Mouse (Mus musculus): ENCODE data around the gene Tfec. TPM values are rescaled to one million over a fixed set of nuclear protein-coding genes. Genes with fewer than 3 reads are reported as not detected.

Gene Tfec
- polyA plus RNA-seq, 1 experiment from 2014 or later, result 0.45 TPM

GRCm38 (mm10) chr6:16821985-16822384 is 76.3 kb downstream of the Tfec start:
- ATAC-seq, result no peak
- H3K27ac ChIP-seq (ENCODE audit: low read length), result no peak overlapping the region
- no peak overlapping the region for H3K4me2 ChIP-seq (ENCODE audit: low read length)
- H3K9ac ChIP-seq (ENCODE audit: low read depth, low read length), result no peak overlapping the region
- H3K4me1 ChIP-seq (ENCODE audit: control insufficient read depth, insufficient read depth, low read length), result no peaks in the 10 kb centered on the region
- WGBS, result 83% methylated on average over 1 of the region's 1 CpGs
- no peaks in the 10 kb centered on the region for H3K9me3 ChIP-seq (replicated peaks; ENCODE audit: control insufficient read depth, low read length, poor library complexity, severe bottlenecking)
- no peaks in the 10 kb centered on the region for H3K27me3 ChIP-seq (ENCODE audit: control insufficient read depth, insufficient read depth, low read depth, low read length)
- H3K4me3 ChIP-seq (ENCODE audit: low read depth, low read length), result no peak overlapping the region
- no peaks in the 10 kb centered on the region for H3K36me3 ChIP-seq (ENCODE audit: control insufficient read depth, insufficient read depth, low read length)

GRCm38 (mm10) chr6:16806302-16806701 is 91.9 kb downstream of the Tfec start:
- 97% methylated on average over 1 of the region's 1 CpGs for WGBS
- no peaks in the 10 kb centered on the region for H3K36me3 ChIP-seq (ENCODE audit: control insufficient read depth, insufficient read depth, low read length)
- H3K4me1 ChIP-seq (ENCODE audit: control insufficient read depth, insufficient read depth, low read length), result no peaks in the 10 kb centered on the region
- no peak overlapping the region for H3K9ac ChIP-seq (ENCODE audit: low read depth, low read length)
- H3K9me3 ChIP-seq (replicated peaks; ENCODE audit: control insufficient read depth, low read length, poor library complexity, severe bottlenecking), result no peaks in the 10 kb centered on the region
- H3K4me2 ChIP-seq (ENCODE audit: low read length), result no peak overlapping the region
- H3K27ac ChIP-seq (ENCODE audit: low read length), result no peak overlapping the region
- H3K4me3 ChIP-seq (ENCODE audit: low read depth, low read length), result no peak overlapping the region
- ATAC-seq, result no peak
- H3K27me3 ChIP-seq (ENCODE audit: control insufficient read depth, insufficient read depth, low read depth, low read length), result no peaks in the 10 kb centered on the region

GRCm38 (mm10) chr6:16797669-16798068 is 100.6 kb downstream of the Tfec start:
- Histone ChIP-seq H3K36me3 (ENCODE audit: control insufficient read depth, insufficient read depth, low read length) (no peaks in the 10 kb centered on the region), H3K27ac (ENCODE audit: low read length) (no peak overlapping the region), H3K9ac (ENCODE audit: low read depth, low read length) (no peak overlapping the region), H3K27me3 (ENCODE audit: control insufficient read depth, insufficient read depth, low read depth, low read length) (no peaks in the 10 kb centered on the region), H3K9me3 (replicated peaks; ENCODE audit: control insufficient read depth, low read length, poor library complexity, severe bottlenecking) (no peaks in the 10 kb centered on the region), H3K4me3 (ENCODE audit: low read depth, low read length) (no peak overlapping the region), H3K4me1 (ENCODE audit: control insufficient read depth, insufficient read depth, low read length) (no peaks in the 10 kb centered on the region; the same call in 1 of the 2 replicates), H3K4me2 (ENCODE audit: low read length) (peak overlapping the region; percentile 39)
- 24% methylated on average over 10 of the region's 10 CpGs for WGBS
- peak; percentile 82 for ATAC-seq

GRCm38 (mm10) chr6:16796914-16797313 is 101.3 kb downstream of the Tfec start:
- 0 out of 2 replicates have a peak overlapping the region, but pooled peaks have one; percentile 3 for H3K4me2 ChIP-seq (ENCODE audit: low read length)
- no peak overlapping the region for H3K27ac ChIP-seq (ENCODE audit: low read length)
- no peak overlapping the region for H3K9ac ChIP-seq (ENCODE audit: low read depth, low read length)
- no peaks in the 10 kb centered on the region for H3K9me3 ChIP-seq (replicated peaks; ENCODE audit: control insufficient read depth, low read length, poor library complexity, severe bottlenecking)
- H3K27me3 ChIP-seq (ENCODE audit: control insufficient read depth, insufficient read depth, low read depth, low read length), result no peaks in the 10 kb centered on the region
- H3K4me3 ChIP-seq (ENCODE audit: low read depth, low read length), result no peak overlapping the region
- no peaks in the 10 kb centered on the region for H3K36me3 ChIP-seq (ENCODE audit: control insufficient read depth, insufficient read depth, low read length)
- 45% methylated on average over 9 of the region's 9 CpGs for WGBS
- ATAC-seq, result peak; percentile 48; the same call in 1 of the 2 replicates
- H3K4me1 ChIP-seq (ENCODE audit: control insufficient read depth, insufficient read depth, low read length), result no peaks in the 10 kb centered on the region; the same call in 1 of the 2 replicates

GRCm38 (mm10) chr6:16794036-16794435 is 104.2 kb downstream of the Tfec start:
- no peak for ATAC-seq
- Histone ChIP-seq H3K36me3 (ENCODE audit: control insufficient read depth, insufficient read depth, low read length) (no peaks in the 10 kb centered on the region), H3K4me1 (ENCODE audit: control insufficient read depth, insufficient read depth, low read length) (no peaks in the 10 kb centered on the region; the same call in 1 of the 2 replicates), H3K4me3 (ENCODE audit: low read depth, low read length) (no peak overlapping the region), H3K9me3 (replicated peaks; ENCODE audit: control insufficient read depth, low read length, poor library complexity, severe bottlenecking) (no peaks in the 10 kb centered on the region), H3K9ac (ENCODE audit: low read depth, low read length) (no peak overlapping the region), H3K4me2 (ENCODE audit: low read length) (no peak overlapping the region), H3K27ac (ENCODE audit: low read length) (no peak overlapping the region), H3K27me3 (ENCODE audit: control insufficient read depth, insufficient read depth, low read depth, low read length) (no peaks in the 10 kb centered on the region)
- 81% methylated on average over 7 of the region's 7 CpGs for WGBS

GRCm38 (mm10) chr6:16785166-16785565 is 113.1 kb downstream of the Tfec start:
- H3K4me3 ChIP-seq (ENCODE audit: low read depth, low read length), result no peak overlapping the region
- no peak overlapping the region for H3K9ac ChIP-seq (ENCODE audit: low read depth, low read length)
- no peak overlapping the region for H3K27ac ChIP-seq (ENCODE audit: low read length)
- H3K4me1 ChIP-seq (ENCODE audit: control insufficient read depth, insufficient read depth, low read length), result no peaks in the 10 kb centered on the region
- no peak overlapping the region for H3K4me2 ChIP-seq (ENCODE audit: low read length)
- no peaks in the 10 kb centered on the region for H3K27me3 ChIP-seq (ENCODE audit: control insufficient read depth, insufficient read depth, low read depth, low read length)
- no peaks in the 10 kb centered on the region for H3K9me3 ChIP-seq (replicated peaks; ENCODE audit: control insufficient read depth, low read length, poor library complexity, severe bottlenecking)
- WGBS, result 82% methylated on average over 3 of the region's 3 CpGs
- no peak for ATAC-seq
- H3K36me3 ChIP-seq (ENCODE audit: control insufficient read depth, insufficient read depth, low read length), result no peaks in the 10 kb centered on the region

Other genes with a start within 250 kb of the Tfec start
- gene Tes, start 166.7 kb upstream of the Tfec start, polyA plus RNA-seq (2015; fragmentation: Nextera tagmentation; extraction: Ambion mirVana), result 26.7 and 28.1 TPM in 2 replicates